Comparison of ENCODE assay signal across 15 mouse cellular contexts in genomic region chr9:119094462-119095109, GRCm38 (mm10). TPM values are rescaled to one million over a fixed set of nuclear protein-coding genes. Genes with fewer than 3 reads are reported as not detected.
DNase-seq lines count a peak whose midpoint lies in the region; ATAC-seq and TF ChIP-seq lines count a peak whose summit lies in the region.
"Had no signal": no experiment of that assay in that cellular context is flagged by ENCODE, and none has a peak within 500 bp of the region (broad histone marks: within the 10 kb centered on the region; RNA-seq: fewer than 3 reads in every experiment).

No protein-coding gene starts in this region.

- peak overlapping the region; percentile 95; the same call in 1 of the 2 replicates for H3K27ac ChIP-seq in gastrocnemius, adult 2 months
- H3K27ac ChIP-seq in midbrain, embryonic 14.5 days (replicated peaks; ENCODE audit: low read depth, low read length) = 0 out of 2 replicates have a peak overlapping the region, but pooled peaks have one; percentile 32
- H3K27ac ChIP-seq in midbrain, embryonic 13.5 days = no peak overlapping the region
- peak overlapping the region; percentile 85 for H3K27ac ChIP-seq in embryonic facial prominence, embryonic 15.5 days (replicated peaks)
- H3K27ac ChIP-seq in stomach, embryonic 14.5 days (ENCODE audit: low read length) = peak overlapping the region; percentile 27; the same call in 1 of the 2 replicates
- no peak overlapping the region for H3K27ac ChIP-seq in intestine, postnatal 0 days (ENCODE audit: low read depth, low read length)
- H3K27ac ChIP-seq: forebrain, embryonic 15.5 days had no signal

- peaks cover 12% of the 10 kb centered on the region; the same call in 1 of the 2 replicates for H3K4me1 ChIP-seq in midbrain, embryonic 14.5 days (ENCODE audit: control insufficient read depth, insufficient read depth, low read length)
- H3K4me1 ChIP-seq in midbrain, embryonic 13.5 days (replicated peaks) = peaks cover 39% of the 10 kb centered on the region
- H3K4me1 ChIP-seq in embryonic facial prominence, embryonic 15.5 days = peaks cover 41% of the 10 kb centered on the region
- peaks cover 17% of the 10 kb centered on the region; the same call in 1 of the 2 replicates for H3K4me1 ChIP-seq in stomach, embryonic 14.5 days (ENCODE audit: control insufficient read depth, insufficient read depth, low read length)
- no peaks in the 10 kb centered on the region for H3K4me1 ChIP-seq in intestine, postnatal 0 days (replicated peaks; ENCODE audit: control insufficient read depth, insufficient read depth, low read length)

- no peak for ATAC-seq in midbrain, embryonic 14.5 days (ENCODE audit: low FRiP score, low TSS enrichment)
- ATAC-seq in midbrain, embryonic 13.5 days = no peak
- no peak for ATAC-seq in embryonic facial prominence, embryonic 15.5 days (ENCODE audit: insufficient number of reproducible peaks, low FRiP score, low TSS enrichment, low read depth)
- no peak for ATAC-seq in stomach, embryonic 14.5 days (ENCODE audit: insufficient number of reproducible peaks, insufficient read depth, low FRiP score, low read depth)
- ATAC-seq in intestine, postnatal 0 days = no peak
- ATAC-seq: forebrain, embryonic 15.5 days; liver, postnatal 0 days had no signal

- no peak for DNase-seq in gastrocnemius, adult 2 months
- no peak for DNase-seq in gastrocnemius, postnatal 10 days
- DNase-seq in midbrain, embryonic 14.5 days = peak; percentile 29
- DNase-seq in kidney, postnatal 14 days = no peak
- DNase-seq: adrenal gland, postnatal 10 days; heart, adult 2 months; kidney, adult 8-10 months; liver, postnatal 0 days had no signal

- H3K27me3 ChIP-seq in midbrain, embryonic 14.5 days (ENCODE audit: control insufficient read depth, insufficient read depth, low read length) = 0 out of 2 replicates have a peak, but pooled peaks cover 3% of the 10 kb centered on the region
- peaks cover 54% of the 10 kb centered on the region for H3K27me3 ChIP-seq in midbrain, embryonic 13.5 days
- H3K27me3 ChIP-seq in embryonic facial prominence, embryonic 15.5 days = peaks cover 8% of the 10 kb centered on the region; the same call in 1 of the 2 replicates
- no peaks in the 10 kb centered on the region for H3K27me3 ChIP-seq in stomach, embryonic 14.5 days (ENCODE audit: control insufficient read depth, insufficient read depth, low read length)
- H3K27me3 ChIP-seq in intestine, postnatal 0 days (replicated peaks; ENCODE audit: control insufficient read depth, insufficient read depth, low read length) = peaks cover 4% of the 10 kb centered on the region; the same call in 1 of the 2 replicates

- no peaks in the 10 kb centered on the region for H3K36me3 ChIP-seq in midbrain, embryonic 14.5 days (ENCODE audit: control insufficient read depth, insufficient read depth, low read length)
- no peaks in the 10 kb centered on the region for H3K36me3 ChIP-seq in midbrain, embryonic 13.5 days
- no peaks in the 10 kb centered on the region for H3K36me3 ChIP-seq in embryonic facial prominence, embryonic 15.5 days
- H3K36me3 ChIP-seq in stomach, embryonic 14.5 days (ENCODE audit: control insufficient read depth, insufficient read depth, low read length) = no peaks in the 10 kb centered on the region
- H3K36me3 ChIP-seq in intestine, postnatal 0 days (ENCODE audit: control insufficient read depth, insufficient read depth) = no peaks in the 10 kb centered on the region
- H3K36me3 ChIP-seq: forebrain, embryonic 15.5 days had no signal

- no peak overlapping the region for H3K9ac ChIP-seq in midbrain, embryonic 14.5 days (replicated peaks; ENCODE audit: low read length)
- H3K9ac ChIP-seq in midbrain, embryonic 13.5 days (replicated peaks) = no peak overlapping the region
- H3K9ac ChIP-seq in embryonic facial prominence, embryonic 15.5 days = no peak overlapping the region
- H3K9ac ChIP-seq in stomach, embryonic 14.5 days (replicated peaks; ENCODE audit: low read depth, low read length) = no peak overlapping the region
- no peak overlapping the region for H3K9ac ChIP-seq in intestine, postnatal 0 days (ENCODE audit: low read depth, low read length)
- H3K9ac ChIP-seq: forebrain, embryonic 15.5 days; liver, postnatal 0 days had no signal

- no peaks in the 10 kb centered on the region for H3K9me3 ChIP-seq in midbrain, embryonic 14.5 days (ENCODE audit: control insufficient read depth, low read length)
- H3K9me3 ChIP-seq in midbrain, embryonic 13.5 days = no peaks in the 10 kb centered on the region
- H3K9me3 ChIP-seq in embryonic facial prominence, embryonic 15.5 days (replicated peaks) = no peaks in the 10 kb centered on the region
- no peaks in the 10 kb centered on the region for H3K9me3 ChIP-seq in stomach, embryonic 14.5 days (ENCODE audit: control insufficient read depth, low read depth, low read length)
- no peaks in the 10 kb centered on the region for H3K9me3 ChIP-seq in intestine, postnatal 0 days (ENCODE audit: control insufficient read depth)
- H3K9me3 ChIP-seq: forebrain, embryonic 15.5 days had no signal

- no peak overlapping the region for H3K4me2 ChIP-seq in midbrain, embryonic 14.5 days (ENCODE audit: low read length)
- no peak overlapping the region for H3K4me2 ChIP-seq in midbrain, embryonic 13.5 days (replicated peaks)
- H3K4me2 ChIP-seq in embryonic facial prominence, embryonic 15.5 days (replicated peaks) = 0 out of 2 replicates have a peak overlapping the region, but pooled peaks have one; percentile 4
- H3K4me2 ChIP-seq in stomach, embryonic 14.5 days (replicated peaks; ENCODE audit: low read depth, low read length) = no peak overlapping the region
- H3K4me2 ChIP-seq in intestine, postnatal 0 days (replicated peaks; ENCODE audit: low read depth) = no peak overlapping the region

- WGBS in midbrain, embryonic 14.5 days = 63% methylated on average over 13 of the region's 13 CpGs
- WGBS in midbrain, embryonic 13.5 days = 65% methylated on average over 13 of the region's 13 CpGs
- WGBS in embryonic facial prominence, embryonic 15.5 days = 51% methylated on average over 13 of the region's 13 CpGs
- 71% methylated on average over 13 of the region's 13 CpGs for WGBS in stomach, embryonic 14.5 days
- WGBS in intestine, postnatal 0 days = 80% methylated on average over 13 of the region's 13 CpGs

- no peak for TF ChIP-seq CTCF in gastrocnemius, adult 2 months (IDR thresholded peaks at IDR 0.05)
- TF ChIP-seq CTCF in intestine, postnatal 0 days (IDR thresholded peaks at IDR 0.05; ENCODE audit: low read depth) = no peak

- no peak overlapping the region for H3K4me3 ChIP-seq in gastrocnemius, adult 2 months
- H3K4me3 ChIP-seq in midbrain, embryonic 14.5 days (replicated peaks; ENCODE audit: low read depth, low read length) = no peak overlapping the region
- no peak overlapping the region for H3K4me3 ChIP-seq in midbrain, embryonic 13.5 days (replicated peaks)
- H3K4me3 ChIP-seq in embryonic facial prominence, embryonic 15.5 days (replicated peaks) = no peak overlapping the region
- no peak overlapping the region for H3K4me3 ChIP-seq in stomach, embryonic 14.5 days (ENCODE audit: low read depth, low read length)
- no peak overlapping the region for H3K4me3 ChIP-seq in intestine, postnatal 0 days (ENCODE audit: low read depth, low read length)

- intact Hi-C loops in gastrocnemius, adult 2 months (cut with DNase I) = no loop called here

RNA-seq across cellular contexts. Expression of gene Plcd1, which starts 1.3 kb away (rescaled TPM):
- total RNA-seq in gastrocnemius, adult 2 months (2021) = 1 to 10 TPM; 7.6 to 9.6 TPM
- 10 to 100 TPM; 12.5 to 17.1 TPM for total RNA-seq in gastrocnemius, postnatal 10 days (2021)
- 13.6 and 17.0 TPM in 2 replicates for polyA plus RNA-seq in midbrain, embryonic 14.5 days (2014; fragmentation: Nextera tagmentation; extraction: Ambion mirVana)
- 20.0 and 21.0 TPM in 2 replicates for polyA plus RNA-seq in midbrain, embryonic 13.5 days (2015; fragmentation: Nextera tagmentation; extraction: Ambion mirVana)
- 48.7 and 49.1 TPM in 2 replicates for polyA plus RNA-seq in embryonic facial prominence, embryonic 15.5 days (2015; fragmentation: Nextera tagmentation; extraction: Ambion mirVana)
- 44.2 and 44.3 TPM in 2 replicates for polyA plus RNA-seq in stomach, embryonic 14.5 days (2014; fragmentation: Nextera tagmentation; extraction: Ambion mirVana)
- polyA plus RNA-seq in intestine, postnatal 0 days (2015; fragmentation: Nextera tagmentation; extraction: Ambion mirVana) = 6.3 and 6.5 TPM in 2 replicates
- total RNA-seq: common myeloid progenitor, adult 5-6 weeks had no signal

RNA-seq across cellular contexts. Expression of gene Dlec1, which starts 7.7 kb away (rescaled TPM):
- total RNA-seq in gastrocnemius, adult 2 months (2021) = not detected
- under 1 TPM; 0.16 to 0.43 TPM for total RNA-seq in gastrocnemius, postnatal 10 days (2021)
- polyA plus RNA-seq in midbrain, embryonic 14.5 days (2014; fragmentation: Nextera tagmentation; extraction: Ambion mirVana) = 0.27 and 1.2 TPM in 2 replicates
- 0.75 and 0.81 TPM in 2 replicates for polyA plus RNA-seq in midbrain, embryonic 13.5 days (2015; fragmentation: Nextera tagmentation; extraction: Ambion mirVana)
- 1.4 and 3.5 TPM in 2 replicates for polyA plus RNA-seq in embryonic facial prominence, embryonic 15.5 days (2015; fragmentation: Nextera tagmentation; extraction: Ambion mirVana)
- polyA plus RNA-seq in stomach, embryonic 14.5 days (2014; fragmentation: Nextera tagmentation; extraction: Ambion mirVana) = 0.65 and 0.66 TPM in 2 replicates
- 0.05 and 0.07 TPM in 2 replicates for polyA plus RNA-seq in intestine, postnatal 0 days (2015; fragmentation: Nextera tagmentation; extraction: Ambion mirVana)
- total RNA-seq: common myeloid progenitor, adult 5-6 weeks; gastrocnemius, adult 18-20 months had no signal

RNA-seq across cellular contexts. Expression of gene Vill, which starts 42.0 kb away (rescaled TPM):
- under 1 TPM in 1 of 2 experiments, not detected in 1; 0.45 TPM for total RNA-seq in gastrocnemius, adult 2 months (2021)
- under 1 TPM; 0.52 to 0.81 TPM for total RNA-seq in gastrocnemius, postnatal 10 days (2021)
- 2.1 and 2.6 TPM in 2 replicates for polyA plus RNA-seq in midbrain, embryonic 14.5 days (2014; fragmentation: Nextera tagmentation; extraction: Ambion mirVana)
- 4.2 and 4.4 TPM in 2 replicates for polyA plus RNA-seq in midbrain, embryonic 13.5 days (2015; fragmentation: Nextera tagmentation; extraction: Ambion mirVana)
- 17.1 and 19.0 TPM in 2 replicates for polyA plus RNA-seq in embryonic facial prominence, embryonic 15.5 days (2015; fragmentation: Nextera tagmentation; extraction: Ambion mirVana)
- 31.6 and 37.9 TPM in 2 replicates for polyA plus RNA-seq in stomach, embryonic 14.5 days (2014; fragmentation: Nextera tagmentation; extraction: Ambion mirVana)
- polyA plus RNA-seq in intestine, postnatal 0 days (2015; fragmentation: Nextera tagmentation; extraction: Ambion mirVana) = 3.6 and 5.1 TPM in 2 replicates

Comparison
In these comparisons a context has a peak if more than half of its experiments do, and no peak if none do; other contexts are left out.
1. H3K27ac ChIP-seq: peak in gastrocnemius, adult 2 months (single experiment), midbrain, embryonic 14.5 days (single experiment), embryonic facial prominence, embryonic 15.5 days (single experiment) and stomach, embryonic 14.5 days (single experiment); none in midbrain, embryonic 13.5 days (single experiment) and intestine, postnatal 0 days (single experiment).